Mouse (Mus musculus) erythroblast, embryonic 14.5 days (primary cell): ENCODE results near the gene Clstn2. TPM values are rescaled to one million over a fixed set of nuclear protein-coding genes. Genes with fewer than 3 reads are reported as not detected.

Experiments
- H3K27me3 ChIP-seq: 2 replicates; pipeline ENCODE4 v1.6.1; 2012; ENCODE audit warnings: inconsistent platforms; ENCODE audit not compliant: control insufficient read depth
- H3K36me3 ChIP-seq: 2 replicates; pipeline ENCODE4 v1.6.1; 2012; ENCODE audit warnings: mild to moderate bottlenecking, inconsistent platforms; ENCODE audit not compliant: control insufficient read depth
- H3K4me1 ChIP-seq: 2 replicates; pipeline ENCODE4 v1.6.1; 2012; ENCODE audit warnings: inconsistent platforms; ENCODE audit not compliant: control insufficient read depth
- H3K4me3 ChIP-seq: replicated peaks from 2 replicates; pipeline ENCODE3; 2012; ENCODE audit warnings: moderate library complexity, mild to moderate bottlenecking, inconsistent platforms
- H3K9me3 ChIP-seq: 2 replicates; pipeline ENCODE4 v1.6.1; 2012; ENCODE audit warnings: low read length, inconsistent platforms, mixed read lengths; ENCODE audit not compliant: control insufficient read depth
- GATA1 ChIP-seq: IDR thresholded peaks from 2 replicates; pipeline ENCODE4 v1.6.1; 2012; ENCODE audit warnings: low read length, inconsistent platforms, mixed read lengths
- TAL1 ChIP-seq: IDR thresholded peaks from 3 replicates; pipeline ENCODE4 v1.6.1; 2012; ENCODE audit warnings: low read length, inconsistent platforms, mixed read lengths
- polyA plus RNA-seq: library from polyadenylated mRNA; stranded (reverse); fragments of >175 nt; gene quantifications from 2 replicates; pipeline ENCODE4 v1.2.3, GENCODE M21; 2012

Gene Clstn2
- polyA plus RNA-seq, 1 experiment: not detected

DNA sequence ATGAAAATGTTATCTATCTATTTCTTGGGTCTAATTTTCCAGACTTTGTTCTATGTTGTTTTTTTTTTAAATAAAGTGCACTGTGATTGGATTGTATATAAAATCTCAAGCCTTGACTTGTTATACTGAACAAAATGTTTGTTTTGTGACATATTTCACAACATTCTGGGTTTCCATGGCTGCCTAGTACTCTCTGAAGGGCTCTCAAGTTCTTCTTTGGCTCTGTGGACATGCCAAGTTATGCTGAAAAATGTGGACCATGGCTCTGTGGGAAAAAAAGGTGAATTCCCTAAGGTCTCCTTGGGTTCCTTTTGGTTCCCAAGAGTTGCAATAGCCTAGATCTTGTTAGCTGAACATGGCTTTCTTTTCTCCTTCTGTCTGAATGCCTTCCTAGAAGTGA is 353.1 kb downstream of the Clstn2 start:
- no peak overlapping the region for H3K4me3 ChIP-seq
- no peaks in the 10 kb centered on the region for H3K4me1 ChIP-seq
- H3K9me3 ChIP-seq: peaks cover 8% of the 10 kb centered on the region
- no peaks in the 10 kb centered on the region for H3K36me3 ChIP-seq
- H3K27me3 ChIP-seq: no peaks in the 10 kb centered on the region
- TF ChIP-seq GATA1 (no peak), TAL1 (no peak)

DNA sequence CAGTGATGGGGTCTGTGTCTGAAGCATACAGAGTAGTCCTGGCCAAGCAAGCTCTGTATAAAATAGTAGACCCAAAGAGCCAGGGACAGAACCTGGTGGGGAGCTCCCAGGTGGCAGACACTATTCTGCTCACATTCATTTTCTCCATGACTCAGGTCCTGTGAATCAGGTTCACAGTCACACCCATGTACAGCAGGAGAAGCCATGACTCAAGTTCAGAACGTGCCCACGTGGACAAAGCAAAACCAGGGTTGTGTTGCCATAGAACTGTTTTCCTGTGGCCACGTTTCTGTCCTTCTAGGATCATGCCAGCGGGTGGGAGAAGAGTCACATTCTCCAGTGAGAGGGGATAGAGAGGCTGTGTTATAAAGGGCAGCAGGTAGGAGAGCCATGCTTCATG is 353.9 kb downstream of the Clstn2 start:
- Histone ChIP-seq H3K9me3 (peaks cover 6% of the 10 kb centered on the region), H3K27me3 (no peaks in the 10 kb centered on the region), H3K4me3 (no peak overlapping the region), H3K36me3 (no peaks in the 10 kb centered on the region), H3K4me1 (no peaks in the 10 kb centered on the region)
- TF ChIP-seq GATA1 (no peak), TAL1 (no peak)

DNA sequence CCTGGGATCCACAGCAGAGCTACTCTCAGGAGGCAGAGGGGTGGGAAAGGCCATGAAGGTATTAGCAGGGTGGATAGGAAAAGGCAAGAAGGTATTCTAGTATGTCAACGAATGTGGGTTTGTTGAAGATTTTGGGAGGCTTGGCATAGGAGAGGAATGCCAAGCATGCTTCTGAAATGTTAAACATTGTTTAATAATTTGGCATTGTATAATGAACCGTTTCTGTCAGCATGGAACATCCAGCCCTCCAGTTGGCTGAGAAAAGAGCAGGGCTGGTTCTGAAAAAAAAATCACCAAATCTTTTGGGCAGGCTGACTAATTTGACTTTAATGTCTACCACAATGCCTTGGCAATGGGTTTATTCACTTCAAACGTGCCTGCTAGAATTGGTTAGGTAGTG is 355.9 kb downstream of the Clstn2 start:
- no peaks in the 10 kb centered on the region for H3K27me3 ChIP-seq
- no peaks in the 10 kb centered on the region for H3K36me3 ChIP-seq
- peaks cover 6% of the 10 kb centered on the region for H3K9me3 ChIP-seq
- TF ChIP-seq GATA1 (no peak), TAL1 (no peak)
- no peak overlapping the region for H3K4me3 ChIP-seq
- H3K4me1 ChIP-seq: no peaks in the 10 kb centered on the region

DNA sequence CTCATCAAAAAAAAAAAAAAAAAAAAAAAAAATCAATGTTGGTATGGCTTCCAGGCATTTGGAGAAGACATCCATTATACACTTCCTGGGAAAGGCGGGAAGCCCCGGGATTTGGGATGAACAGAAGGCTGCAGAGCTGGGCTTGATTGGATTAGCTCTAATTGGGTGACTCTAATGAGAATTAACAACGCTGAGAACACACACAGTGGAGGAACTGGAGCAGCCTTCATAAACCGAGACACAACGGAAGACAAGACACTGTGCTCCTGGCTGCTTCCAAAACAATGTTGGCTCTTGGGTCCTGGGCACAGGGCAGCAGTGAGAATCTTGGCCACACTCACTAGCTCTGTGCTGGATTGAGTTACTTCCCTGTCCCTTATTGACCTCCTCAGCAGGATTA is 360.3 kb downstream of the Clstn2 start:
- no peaks in the 10 kb centered on the region for H3K27me3 ChIP-seq

DNA sequence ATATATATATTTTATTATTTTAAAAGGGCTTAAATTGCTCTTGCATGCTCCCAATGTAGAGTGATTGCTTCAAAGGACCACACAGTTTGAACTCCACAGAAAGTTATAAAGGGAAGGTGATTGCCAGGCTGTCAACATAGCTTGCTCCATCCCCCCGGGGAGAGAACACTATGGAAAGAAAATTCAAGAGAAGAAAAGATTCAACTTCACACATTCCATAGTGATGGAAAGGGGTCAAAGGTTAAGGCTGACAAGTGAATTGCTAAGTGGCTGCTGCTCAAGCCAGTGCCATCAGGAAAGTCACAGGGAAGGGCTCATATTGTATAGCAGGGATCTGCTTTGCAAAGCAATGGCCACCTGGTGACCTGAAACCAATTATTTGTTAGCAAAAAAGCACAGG is 360.8 kb downstream of the Clstn2 start:
- H3K27me3 ChIP-seq: no peaks in the 10 kb centered on the region
- no peaks in the 10 kb centered on the region for H3K36me3 ChIP-seq
- H3K4me1 ChIP-seq: no peaks in the 10 kb centered on the region
- H3K4me3 ChIP-seq: no peak overlapping the region
- H3K9me3 ChIP-seq: peaks cover 18% of the 10 kb centered on the region
- TF ChIP-seq TAL1 (no peak), GATA1 (no peak)

More for the DNA sequence above, 360.3 kb downstream of the Clstn2 start:
- Histone ChIP-seq H3K36me3 (no peaks in the 10 kb centered on the region), H3K4me1 (no peaks in the 10 kb centered on the region), H3K9me3 (peaks cover 18% of the 10 kb centered on the region), H3K4me3 (no peak overlapping the region)
- TF ChIP-seq GATA1 (no peak), TAL1 (no peak)

DNA sequence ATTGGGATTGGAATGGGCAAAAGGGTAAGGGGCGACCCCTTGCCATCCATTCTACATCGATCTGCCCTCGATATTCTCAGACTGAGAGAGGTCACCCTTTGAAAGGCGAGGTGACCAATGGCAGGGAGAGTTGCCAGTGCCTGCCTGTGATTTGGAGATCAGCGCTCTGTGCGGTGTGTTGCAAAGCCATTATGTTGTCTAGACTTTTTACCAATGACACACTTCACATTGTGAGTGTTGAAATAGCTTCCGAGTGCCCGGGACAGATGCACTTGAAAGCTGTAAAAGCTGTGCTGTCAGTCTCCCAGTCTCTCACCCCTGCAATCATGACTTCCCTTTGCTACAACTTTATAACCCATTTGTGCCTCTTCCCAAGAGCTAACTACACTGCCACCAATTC is 362.3 kb downstream of the Clstn2 start:
- no peak overlapping the region for H3K4me3 ChIP-seq
- no peaks in the 10 kb centered on the region for H3K27me3 ChIP-seq
- peaks cover 15% of the 10 kb centered on the region; the same call in 1 of the 2 replicates for H3K9me3 ChIP-seq
- no peaks in the 10 kb centered on the region for H3K4me1 ChIP-seq
- H3K36me3 ChIP-seq: no peaks in the 10 kb centered on the region
- TF ChIP-seq GATA1: no peak

DNA sequence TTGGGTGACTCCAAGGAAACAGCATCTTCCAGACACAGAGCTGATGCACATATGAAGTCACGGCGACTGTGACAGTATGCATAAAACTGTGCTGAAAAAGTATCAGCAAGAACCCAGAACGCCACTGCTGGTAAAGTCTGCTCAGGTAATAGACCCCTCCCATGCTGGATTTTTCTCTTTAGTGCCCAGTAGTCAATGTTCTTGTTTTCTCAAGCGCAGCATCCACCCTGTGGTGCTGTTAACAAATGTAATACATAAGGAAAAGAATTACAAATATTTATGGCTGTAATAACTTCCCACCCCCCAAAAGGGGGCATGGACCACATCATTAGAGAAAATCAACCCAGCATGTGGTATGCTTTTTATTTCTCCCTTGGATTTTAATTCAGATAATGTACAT is 372.0 kb downstream of the Clstn2 start:
- Histone ChIP-seq H3K36me3 (no peaks in the 10 kb centered on the region), H3K9me3 (peaks cover 10% of the 10 kb centered on the region), H3K27me3 (no peaks in the 10 kb centered on the region), H3K4me1 (no peaks in the 10 kb centered on the region), H3K4me3 (no peak overlapping the region)
- TF ChIP-seq GATA1: no peak
- no peak for TF ChIP-seq TAL1

DNA sequence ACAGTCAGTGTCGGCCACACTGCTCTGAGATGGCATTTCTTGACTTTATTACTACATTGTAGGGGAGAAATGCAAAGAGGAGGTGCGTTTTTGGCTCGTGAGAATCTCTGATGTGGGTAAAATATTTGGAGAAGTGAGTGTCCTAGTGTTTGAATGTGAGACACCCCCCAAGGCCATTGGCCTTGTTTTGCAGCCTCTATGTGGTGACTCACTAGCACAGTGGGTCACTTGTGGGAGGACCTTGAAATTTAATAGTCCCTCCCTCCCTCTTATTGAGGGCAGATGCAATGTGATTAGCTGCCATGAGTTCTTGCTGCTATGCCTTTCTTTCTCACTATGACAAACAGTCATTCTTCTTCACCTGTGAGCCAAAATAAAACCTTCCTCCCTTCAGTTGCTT is 374.2 kb downstream of the Clstn2 start:
- no peaks in the 10 kb centered on the region for H3K4me1 ChIP-seq
- H3K4me3 ChIP-seq: no peak overlapping the region
- TF ChIP-seq GATA1: no peak
- TF ChIP-seq TAL1: no peak
- no peaks in the 10 kb centered on the region for H3K36me3 ChIP-seq
- no peaks in the 10 kb centered on the region for H3K27me3 ChIP-seq
- H3K9me3 ChIP-seq: peaks cover 11% of the 10 kb centered on the region

DNA sequence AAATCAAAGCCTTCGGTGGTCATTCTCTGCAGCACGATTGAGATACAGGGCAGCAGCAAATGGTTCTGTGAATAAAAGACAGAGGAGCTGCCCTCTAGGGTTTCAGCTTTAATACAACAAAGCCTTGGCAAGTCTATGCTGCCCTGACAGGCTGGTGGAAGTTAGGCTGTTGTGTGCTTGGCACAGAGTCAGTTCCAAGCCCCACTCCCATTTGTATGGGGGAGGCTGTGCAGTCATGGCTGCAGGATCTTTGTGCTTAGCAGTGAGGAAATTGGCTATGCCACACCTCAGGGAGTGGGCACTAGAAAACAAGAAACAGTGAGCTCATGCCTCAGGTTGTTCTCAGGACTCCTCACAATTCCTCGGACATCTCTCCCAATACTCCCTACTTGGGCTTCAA is 384.6 kb downstream of the Clstn2 start:
- no peaks in the 10 kb centered on the region for H3K4me1 ChIP-seq
- peaks cover 21% of the 10 kb centered on the region for H3K9me3 ChIP-seq
- TF ChIP-seq GATA1 (no peak), TAL1 (no peak)
- no peaks in the 10 kb centered on the region for H3K36me3 ChIP-seq
- no peak overlapping the region for H3K4me3 ChIP-seq
- H3K27me3 ChIP-seq: no peaks in the 10 kb centered on the region

DNA sequence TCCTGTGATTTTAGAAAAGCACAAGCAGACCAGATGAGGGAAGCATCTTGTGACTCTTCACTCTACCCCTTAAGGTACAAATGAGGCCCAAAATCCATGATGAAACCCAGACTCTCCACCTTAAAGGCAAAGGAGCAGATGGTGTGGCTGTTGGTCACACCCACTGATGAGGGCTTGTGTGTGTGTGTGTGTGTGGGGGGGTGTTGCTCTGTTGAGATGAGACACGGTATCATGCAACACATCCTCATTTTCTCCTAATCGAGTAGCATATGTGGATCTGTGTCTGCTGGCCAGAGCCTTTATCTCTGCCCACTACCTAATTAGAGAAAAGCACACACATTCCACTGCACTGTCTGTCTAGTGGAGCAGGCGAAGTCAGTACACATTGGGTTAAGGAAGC is 387.2 kb downstream of the Clstn2 start:
- no peaks in the 10 kb centered on the region for H3K4me1 ChIP-seq
- no peaks in the 10 kb centered on the region for H3K36me3 ChIP-seq
- H3K27me3 ChIP-seq: no peaks in the 10 kb centered on the region
- peaks cover 21% of the 10 kb centered on the region for H3K9me3 ChIP-seq
- no peak overlapping the region for H3K4me3 ChIP-seq
- TF ChIP-seq TAL1 (no peak), GATA1 (no peak)
